Mouse (Mus musculus) regulatory T cell (primary cell): ENCODE results near the gene Magi1.

ENCODE experiments used
- in situ Hi-C: fragments of 300-600 bp; cut with MboI, MseI; formaldehyde crosslinking; loops from one replicate; pipeline ENCODE4 v1.15.1; 2025; ENCODE audit warnings: high pct_unique_total_duplicates

Gene Magi1

DNA sequence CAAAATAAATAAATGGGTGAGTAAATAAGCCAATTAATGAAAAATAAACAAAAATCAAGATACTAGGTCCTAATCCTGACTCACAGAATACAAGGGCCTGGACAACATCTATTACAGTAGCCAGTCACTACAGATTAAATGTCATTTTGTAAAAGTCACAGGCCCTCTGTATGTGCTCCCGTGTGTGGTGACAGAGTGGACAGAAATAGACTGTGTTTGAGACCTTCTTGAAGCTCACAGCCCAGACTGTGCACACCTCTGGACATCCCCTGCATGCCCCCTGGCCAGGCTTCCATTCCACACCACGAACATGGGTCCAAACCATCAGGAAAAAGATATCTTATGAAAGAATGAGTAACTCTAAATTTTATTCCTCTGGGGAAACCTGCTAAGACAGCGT lies 300.2 kb downstream of the Magi1 start:
- in situ Hi-C loops = no loop called here

DNA sequence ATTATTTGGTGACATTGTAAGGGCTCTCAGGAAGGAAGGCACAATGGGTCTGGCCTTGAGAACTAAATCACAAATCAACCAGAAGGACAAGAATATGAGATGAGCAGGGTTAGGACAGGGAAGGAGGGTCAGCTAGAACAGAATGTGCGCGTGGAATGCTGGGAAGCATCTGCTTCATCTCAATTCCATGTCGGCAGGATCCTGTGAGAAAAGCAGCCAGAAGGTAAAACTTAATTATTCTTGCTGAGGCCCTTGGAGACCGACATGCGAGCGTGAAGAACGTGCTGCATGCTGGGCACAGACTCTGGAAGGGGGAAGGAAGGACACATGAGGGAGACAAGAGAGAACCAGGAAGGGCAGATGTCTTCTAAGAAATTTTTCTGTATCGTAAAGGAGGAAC lies 302.5 kb downstream of the Magi1 start:
- in situ Hi-C loops = no loop called here

- in situ Hi-C loops = no loop called here
Measured at GRCm38 (mm10) chr6:93979241-93979640, 304.5 kb downstream of the Magi1 start.

DNA sequence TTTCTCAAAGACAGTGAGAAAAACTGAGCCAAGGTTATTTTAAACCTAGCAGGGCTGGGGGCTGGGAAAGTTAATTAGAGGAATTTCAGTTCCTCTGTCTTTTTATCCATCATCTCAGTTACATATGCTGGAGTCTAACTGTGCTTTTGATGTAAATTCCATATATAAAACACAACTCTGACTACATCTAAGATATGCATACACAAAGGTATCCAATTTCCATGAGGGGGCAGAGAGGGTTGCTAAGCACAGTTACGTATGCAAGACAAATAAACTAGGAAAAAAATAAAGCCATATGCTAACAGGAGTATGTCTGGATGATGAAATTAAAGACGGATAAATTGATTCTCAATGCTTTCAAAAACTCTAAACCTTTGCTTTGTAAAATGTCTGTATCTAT lies 315.0 kb downstream of the Magi1 start:
- in situ Hi-C loops = no loop called here

DNA sequence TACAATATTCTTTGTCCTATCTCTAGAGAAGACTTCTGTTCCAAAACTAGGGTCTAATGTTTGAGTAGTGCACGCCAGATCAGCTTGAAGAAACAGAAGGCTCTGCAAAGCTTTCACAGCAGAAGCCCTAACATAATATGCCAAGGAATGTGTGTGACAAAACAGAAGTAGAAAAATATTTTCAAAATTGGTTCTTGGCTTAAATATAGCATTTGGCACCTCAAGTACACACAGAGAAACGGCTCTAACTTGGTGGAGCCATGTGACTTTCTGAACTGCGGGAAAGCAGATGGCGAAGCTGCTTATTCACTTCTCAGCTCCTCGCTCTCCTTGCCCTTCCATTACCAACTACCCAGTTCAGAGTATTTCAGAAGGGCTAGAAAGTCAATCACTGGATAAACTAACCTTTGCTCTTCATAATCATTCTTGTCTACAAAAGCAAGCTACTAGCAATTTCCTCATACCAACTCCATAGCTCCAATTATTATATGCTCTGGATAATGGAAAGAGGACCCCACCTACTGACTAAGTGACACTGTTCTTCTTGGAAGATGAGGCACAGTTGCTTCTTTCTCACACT lies 320.9 kb downstream of the Magi1 start:
- in situ Hi-C loops = no loop called here

- in situ Hi-C loops = no loop called here
Measured at GRCm38 (mm10) chr6:93961782-93962181, 321.9 kb downstream of the Magi1 start.

DNA sequence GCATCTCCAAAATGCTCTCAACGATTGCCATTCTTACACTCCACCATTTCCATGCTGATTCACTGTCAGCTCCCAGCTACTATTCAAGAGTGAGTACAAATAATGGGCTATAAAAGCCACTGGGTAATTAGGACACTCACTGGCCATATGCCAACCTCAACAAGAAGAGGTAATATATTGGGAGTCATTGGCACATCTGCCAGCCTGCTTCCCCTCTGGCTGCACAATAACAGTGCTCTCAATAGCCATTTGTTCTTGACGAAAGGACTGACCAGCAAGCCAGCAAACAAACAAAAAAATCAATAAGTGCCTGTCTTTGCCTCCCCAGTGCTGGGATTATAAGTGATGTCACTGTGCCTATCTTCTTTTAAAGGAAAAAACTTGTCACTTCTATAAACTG lies 326.5 kb downstream of the Magi1 start:
- in situ Hi-C loops = no loop called here

- in situ Hi-C loops = no loop called here
Measured at GRCm38 (mm10) chr6:93946612-93947011, 337.1 kb downstream of the Magi1 start.

DNA sequence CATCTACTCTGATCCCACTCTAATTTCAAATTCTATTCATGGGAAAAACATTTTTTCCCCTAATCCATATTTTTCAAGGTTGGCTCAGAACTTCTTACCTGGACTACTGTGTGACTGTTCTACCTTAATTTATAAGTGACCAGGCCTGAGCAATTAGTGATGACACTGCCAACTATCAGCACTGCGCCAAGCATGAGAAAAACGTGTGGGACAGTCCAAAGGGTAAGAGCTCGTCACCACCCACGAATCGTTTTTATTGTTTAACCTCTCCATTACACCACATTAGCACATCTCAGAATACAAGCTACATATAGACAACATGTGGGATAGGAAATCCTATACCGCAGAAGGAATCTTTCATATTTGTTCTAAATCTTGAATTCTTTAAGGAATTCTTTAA lies 347.4 kb downstream of the Magi1 start:
- in situ Hi-C loops = no loop called here

DNA sequence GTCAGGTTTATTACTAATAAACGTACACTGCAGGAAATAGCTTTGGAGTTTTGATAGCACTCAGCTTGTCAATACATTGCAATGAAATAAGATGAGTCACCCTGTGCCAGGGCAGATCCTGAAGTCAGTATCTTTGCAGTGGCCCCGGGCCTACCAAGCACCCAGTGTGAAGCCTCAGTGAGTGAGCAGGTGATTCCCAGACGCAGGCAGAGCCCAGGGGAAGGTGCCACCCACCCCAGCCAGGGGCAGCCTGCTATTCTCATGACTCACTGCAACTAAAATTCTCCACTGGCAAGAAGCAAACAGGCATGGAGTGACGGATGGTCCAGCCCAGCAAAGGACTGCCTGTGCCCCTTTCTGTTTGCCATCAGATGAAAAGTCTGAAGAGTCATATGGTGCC lies 347.9 kb downstream of the Magi1 start:
- in situ Hi-C loops = no loop called here

- in situ Hi-C loops = no loop called here
Measured at GRCm38 (mm10) chr6:93934700-93935099, 349.0 kb downstream of the Magi1 start.

- in situ Hi-C loops = no loop called here
Measured at GRCm38 (mm10) chr6:93924568-93924967, 359.1 kb downstream of the Magi1 start.

- in situ Hi-C loops = no loop called here
Measured at GRCm38 (mm10) chr6:93923972-93924371, 359.7 kb downstream of the Magi1 start.

- in situ Hi-C loops = no loop called here
Measured at GRCm38 (mm10) chr6:93923351-93923750, 360.4 kb downstream of the Magi1 start.

DNA sequence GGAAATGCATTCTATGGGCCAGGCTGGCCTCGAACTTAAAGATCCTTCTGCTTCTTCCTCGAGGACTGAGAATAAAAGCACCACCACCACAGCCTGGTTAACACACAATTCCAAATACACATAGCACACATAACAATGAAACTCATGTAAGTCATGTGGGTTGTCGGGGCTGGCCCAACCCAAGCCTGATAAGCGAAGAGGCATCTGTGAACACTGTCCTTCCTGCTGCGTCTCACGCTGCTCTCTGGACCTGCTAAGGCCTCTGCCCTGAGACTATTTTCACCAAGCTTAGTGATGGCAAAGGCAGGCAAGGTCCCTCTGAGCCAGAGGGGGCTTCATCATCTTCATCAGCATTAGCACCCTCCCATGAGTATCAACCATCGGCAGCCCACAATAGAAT lies 360.8 kb downstream of the Magi1 start:
- in situ Hi-C loops = no loop called here

GRCm38 (mm10) chr6:93913226-93913861 lies 370.4 kb downstream of the Magi1 start:
- in situ Hi-C loops = no loop called here

- in situ Hi-C loops = no loop called here
Measured at GRCm38 (mm10) chr6:93912582-93913225, 371.0 kb downstream of the Magi1 start.

GRCm38 (mm10) chr6:93912003-93912581 lies 371.6 kb downstream of the Magi1 start:
- in situ Hi-C loops = no loop called here

DNA sequence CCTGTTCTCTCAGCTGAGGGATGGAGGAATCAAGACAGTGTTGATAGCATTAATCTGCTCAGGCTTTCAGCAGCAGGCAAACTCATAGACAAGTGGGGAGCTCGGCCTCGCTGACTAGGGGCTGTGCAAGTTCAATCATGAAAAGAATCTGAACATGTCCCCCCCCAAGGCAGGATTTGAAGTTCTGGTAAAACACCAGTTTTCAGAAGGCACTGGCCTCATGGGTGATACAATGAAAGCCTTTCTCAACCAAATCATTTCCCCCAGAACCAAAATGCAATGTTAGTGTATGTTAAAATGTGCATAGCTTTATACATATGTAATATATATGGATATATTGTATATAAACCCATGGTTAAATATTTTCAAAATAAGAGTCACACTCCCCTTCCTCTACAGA lies 372.3 kb downstream of the Magi1 start:
- in situ Hi-C loops = no loop called here

DNA sequence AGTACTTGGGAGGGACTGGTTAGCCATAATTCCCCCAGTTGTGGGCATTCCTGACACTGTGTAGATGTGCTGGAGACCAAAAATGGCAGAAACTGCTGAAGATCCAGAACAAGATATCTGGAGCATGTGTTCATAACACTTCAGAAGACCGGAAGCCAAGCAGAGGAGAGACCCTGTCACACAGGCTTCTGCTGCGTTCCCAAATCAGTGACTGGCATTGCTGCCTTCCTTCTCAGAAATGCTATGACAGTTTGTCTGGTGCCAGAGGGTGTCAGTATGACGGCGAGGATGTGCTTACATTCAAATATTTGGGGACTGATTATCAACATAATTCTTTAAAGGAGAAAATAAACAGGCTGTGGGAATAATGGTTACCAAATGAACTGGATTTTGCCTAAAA lies 373.7 kb downstream of the Magi1 start:
- in situ Hi-C loops = no loop called here

DNA sequence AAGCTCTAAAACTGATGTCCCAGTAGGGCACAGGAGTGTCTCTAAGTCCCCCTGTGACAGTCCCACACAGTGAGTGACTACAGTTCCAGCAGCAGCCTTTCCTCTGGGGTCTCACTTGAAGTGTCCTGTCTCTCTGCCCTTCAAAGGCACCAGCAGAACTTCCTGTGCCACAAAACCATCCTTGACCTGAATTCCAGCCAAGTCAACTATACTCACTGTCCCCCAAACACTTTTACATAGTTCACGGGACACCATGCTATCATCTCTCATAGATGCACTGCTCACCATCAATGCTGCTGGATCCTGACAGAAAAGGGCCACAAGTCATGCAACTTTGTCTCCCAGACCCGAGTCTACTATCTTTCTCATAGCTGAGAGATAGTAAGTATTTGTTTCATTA lies 378.7 kb downstream of the Magi1 start:
- in situ Hi-C loops = no loop called here

DNA sequence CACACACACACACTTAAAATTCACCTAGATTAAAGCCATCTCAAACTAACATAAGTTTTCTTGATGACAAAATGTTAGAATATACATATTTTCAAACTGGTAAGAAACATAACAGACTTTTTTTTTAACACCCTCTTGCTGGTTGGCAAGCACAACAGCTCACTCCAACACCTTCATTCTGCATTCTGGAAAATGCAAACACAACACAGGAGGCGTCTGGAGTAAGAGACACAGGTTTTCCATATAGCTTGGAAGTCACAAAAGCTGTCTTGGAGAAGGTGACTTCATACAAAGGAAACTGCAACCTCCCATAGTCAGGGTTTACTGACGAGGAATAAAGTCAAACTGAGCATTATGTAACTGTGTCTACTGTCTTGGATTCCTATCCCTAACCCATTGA lies 381.5 kb downstream of the Magi1 start:
- in situ Hi-C loops = no loop called here

- in situ Hi-C loops = no loop called here
Measured at GRCm38 (mm10) chr6:93901408-93901807, 382.3 kb downstream of the Magi1 start.
